Mouse (Mus musculus): ENCODE measurements around the gene Olfr453. TPM values are rescaled to one million over a fixed set of nuclear protein-coding genes. Genes with fewer than 3 reads are reported as not detected.

Olfr453 gene
- polyA plus RNA-seq, 1 experiment from 2014 or later, result not detected

DNA sequence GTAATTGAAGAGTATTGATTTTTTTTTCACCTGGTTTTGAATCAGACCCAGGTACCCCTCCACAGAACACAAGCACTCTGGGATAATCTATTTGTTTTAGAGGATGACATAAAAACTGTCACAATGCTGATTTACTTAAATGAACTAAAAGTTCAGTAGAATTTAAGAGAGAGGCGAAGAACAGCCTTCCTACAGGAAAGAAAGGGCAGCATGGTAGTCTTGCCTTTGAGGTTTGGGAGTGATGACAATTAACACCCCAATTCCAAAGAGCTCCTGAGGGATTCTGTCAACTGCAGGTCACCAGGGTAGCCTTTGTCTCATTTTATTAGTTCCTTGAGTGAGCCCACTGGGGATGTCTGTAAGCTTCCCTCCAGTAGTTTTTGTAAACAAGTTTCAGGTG lies 16.9 kb downstream of the Olfr453 start, which contains the start of gene Olfr38:
Gene Olfr38 (plus strand): TSS at position 301 of the 400 bp plus-strand sequence.
- no peaks in the 10 kb centered on the region for H3K36me3 ChIP-seq (replicated peaks; ENCODE audit: control insufficient read depth, insufficient read depth)
- H3K27ac ChIP-seq, result no peak within 1 kb of the TSS
- H3K27me3 ChIP-seq (ENCODE audit: control insufficient read depth, insufficient read depth, low read length), result no peaks in the 10 kb centered on the region
- WGBS, result 85% methylated on average over 1 of the region's 1 CpGs
- H3K9me3 ChIP-seq (ENCODE audit: control insufficient read depth, low read length), result no peaks in the 10 kb centered on the region
- ATAC-seq (ENCODE audit: low FRiP score), result no peak
- H3K4me2 ChIP-seq (replicated peaks), result no peak within 1 kb of the TSS
- no peak for DNase-seq (ENCODE audit: low spot score)
- no peak within 1 kb of the TSS for H3K9ac ChIP-seq
- no peak within 1 kb of the TSS for H3K4me3 ChIP-seq (replicated peaks; ENCODE audit: low read length)
- no peaks in the 10 kb centered on the region for H3K4me1 ChIP-seq (replicated peaks; ENCODE audit: control insufficient read depth, insufficient read depth, low read length)

DNA sequence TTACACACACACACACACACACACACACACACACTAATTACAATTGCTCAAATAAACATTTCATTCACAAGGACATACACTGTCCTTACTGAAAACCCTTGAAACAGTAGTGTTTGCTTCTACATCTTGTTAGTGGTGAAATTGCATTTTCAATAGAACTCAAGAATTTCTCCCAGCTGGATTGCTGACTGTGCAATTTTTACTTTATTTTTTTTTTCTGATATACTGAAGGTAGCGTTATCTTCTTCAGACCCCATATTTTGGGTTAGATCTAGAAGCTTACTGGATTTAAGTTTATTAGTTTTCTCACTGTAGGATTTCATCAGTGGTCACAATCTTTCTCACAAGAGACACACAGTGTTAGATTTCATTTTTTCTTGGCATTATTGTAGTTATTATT lies 37.9 kb downstream of the Olfr453 start:
- H3K4me2 ChIP-seq (replicated peaks), result no peak overlapping the region
- DNase-seq (ENCODE audit: low spot score) (no peak), ATAC-seq (ENCODE audit: low FRiP score) (no peak)
- H3K9ac ChIP-seq, result no peak overlapping the region
- no peak overlapping the region for H3K4me3 ChIP-seq (replicated peaks; ENCODE audit: low read length)
- H3K9me3 ChIP-seq (ENCODE audit: control insufficient read depth, low read length), result no peaks in the 10 kb centered on the region
- no peaks in the 10 kb centered on the region for H3K27me3 ChIP-seq (ENCODE audit: control insufficient read depth, insufficient read depth, low read length)
- no peak overlapping the region for H3K27ac ChIP-seq
- H3K36me3 ChIP-seq (replicated peaks; ENCODE audit: control insufficient read depth, insufficient read depth), result no peaks in the 10 kb centered on the region
- H3K4me1 ChIP-seq (replicated peaks; ENCODE audit: control insufficient read depth, insufficient read depth, low read length), result no peaks in the 10 kb centered on the region
- 93% methylated on average over 1 of the region's 1 CpGs for WGBS

DNA sequence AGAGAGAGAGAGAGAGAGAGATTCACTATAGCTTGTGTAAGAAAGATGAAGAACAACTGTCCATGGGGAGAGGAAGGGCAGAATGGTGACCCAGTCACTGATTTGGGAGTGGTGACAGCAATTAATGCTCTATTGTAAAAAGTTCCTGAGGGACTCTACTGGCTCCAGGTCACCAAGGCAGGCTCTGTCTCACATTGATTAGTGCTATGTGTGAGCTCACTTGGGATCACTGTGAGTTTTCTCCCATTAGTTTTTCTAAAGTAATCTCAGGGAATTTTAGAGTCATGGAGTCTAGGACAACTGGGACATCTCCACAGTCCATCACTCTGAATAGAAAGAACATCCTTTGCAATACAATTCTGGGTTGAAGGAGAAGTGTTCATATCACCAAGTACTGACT lies 45.6 kb downstream of the Olfr453 start, which contains the start of gene Olfr452:
Gene Olfr452 (plus strand): TSS at position 301 of the 400 bp plus-strand sequence.
- Histone ChIP-seq H3K36me3 (replicated peaks; ENCODE audit: control insufficient read depth, insufficient read depth) (no peaks in the 10 kb centered on the region), H3K4me1 (replicated peaks; ENCODE audit: control insufficient read depth, insufficient read depth, low read length) (no peaks in the 10 kb centered on the region), H3K9me3 (ENCODE audit: control insufficient read depth, low read length) (no peaks in the 10 kb centered on the region), H3K4me2 (replicated peaks) (no peak within 1 kb of the TSS), H3K27me3 (ENCODE audit: control insufficient read depth, insufficient read depth, low read length) (no peaks in the 10 kb centered on the region), H3K27ac (no peak within 1 kb of the TSS), H3K4me3 (replicated peaks; ENCODE audit: low read length) (no peak within 1 kb of the TSS), H3K9ac (no peak within 1 kb of the TSS)
- ATAC-seq (ENCODE audit: low FRiP score), result no peak
- DNase-seq (ENCODE audit: low spot score), result no peak

DNA sequence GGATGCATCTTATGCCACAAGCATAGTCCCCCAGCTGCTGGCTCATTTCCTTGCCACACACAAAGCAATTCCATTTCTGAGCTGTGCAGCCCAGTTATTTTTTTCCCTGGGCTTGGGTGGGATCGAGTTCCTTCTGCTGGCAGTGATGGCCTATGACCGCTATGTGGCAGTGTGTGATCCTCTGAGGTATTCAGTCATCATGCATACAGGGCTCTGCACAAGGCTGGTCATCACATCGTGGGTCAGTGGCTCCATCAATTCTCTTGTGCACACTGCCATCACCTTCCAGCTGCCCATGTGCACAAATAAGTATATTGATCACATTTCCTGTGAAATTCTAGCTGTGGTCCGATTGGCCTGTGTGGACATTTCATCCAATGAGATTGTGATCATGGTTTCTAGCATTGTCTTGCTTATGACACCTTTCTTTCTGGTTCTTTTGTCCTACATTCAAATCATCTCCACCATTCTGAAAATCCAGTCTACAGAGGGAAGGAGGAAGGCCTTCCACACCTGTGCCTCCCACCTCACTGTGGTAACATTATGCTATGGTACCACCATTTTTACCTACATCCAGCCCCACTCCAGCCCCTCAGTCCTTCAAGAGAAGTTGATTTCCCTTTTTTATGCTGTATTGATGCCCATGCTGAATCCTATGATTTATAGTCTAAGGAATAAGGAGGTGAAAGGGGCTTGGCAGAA lies 51.2 kb downstream of the Olfr453 start:
- Histone ChIP-seq H3K4me1 (replicated peaks; ENCODE audit: control insufficient read depth, insufficient read depth, low read length) (no peaks in the 10 kb centered on the region), H3K9me3 (ENCODE audit: control insufficient read depth, low read length) (no peaks in the 10 kb centered on the region), H3K4me2 (replicated peaks) (no peak overlapping the region), H3K4me3 (replicated peaks; ENCODE audit: low read length) (no peak overlapping the region), H3K27me3 (ENCODE audit: control insufficient read depth, insufficient read depth, low read length) (no peaks in the 10 kb centered on the region), H3K9ac (no peak overlapping the region), H3K36me3 (replicated peaks; ENCODE audit: control insufficient read depth, insufficient read depth) (no peaks in the 10 kb centered on the region), H3K27ac (0 out of 2 replicates have a peak overlapping the region, but pooled peaks have one; percentile 54)
- ATAC-seq (ENCODE audit: low FRiP score) (peak; percentile 24; the same call in 1 of the 2 replicates), DNase-seq (ENCODE audit: low spot score) (no peak)
- 43% methylated on average over 4 of the region's 4 CpGs for whole genome bisulfite sequencing

DNA sequence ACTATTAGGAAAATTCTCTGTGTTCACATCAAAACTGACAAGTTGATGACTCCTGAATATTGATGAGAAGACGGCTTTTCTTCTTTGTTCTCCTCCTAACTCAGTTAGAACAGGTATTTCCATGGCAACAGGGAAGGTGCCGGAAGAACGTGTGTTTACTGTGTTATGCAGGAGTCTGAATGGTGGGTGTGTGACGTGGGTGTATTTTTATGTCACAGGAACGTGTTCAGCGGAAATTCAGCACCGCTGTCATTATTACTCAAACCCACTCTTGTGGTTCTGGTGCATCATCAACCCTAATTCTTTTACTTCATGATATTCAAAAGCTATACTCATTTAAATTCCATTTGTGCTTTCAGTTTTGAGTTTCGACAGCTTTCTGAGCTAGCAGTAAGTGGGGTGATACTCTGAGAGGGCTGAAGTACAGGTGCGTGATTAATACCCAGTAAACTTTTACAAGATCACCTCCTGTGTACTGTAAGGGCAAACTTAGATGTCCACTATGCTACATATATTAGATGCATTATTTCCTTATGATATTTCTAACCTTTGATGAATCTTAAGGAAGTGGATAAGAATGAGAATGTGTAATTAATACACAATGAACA lies 51.9 kb downstream of the Olfr453 start:
- H3K4me3 ChIP-seq (replicated peaks; ENCODE audit: low read length), result no peak overlapping the region
- no peak overlapping the region for H3K27ac ChIP-seq
- H3K4me2 ChIP-seq (replicated peaks), result no peak overlapping the region
- DNase-seq (ENCODE audit: low spot score) (peak; percentile 25), ATAC-seq (ENCODE audit: low FRiP score) (peak; percentile 53; the same call in 1 of the 2 replicates)
- no peaks in the 10 kb centered on the region for H3K36me3 ChIP-seq (replicated peaks; ENCODE audit: control insufficient read depth, insufficient read depth)
- 66% methylated on average over 9 of the region's 9 CpGs for WGBS
- H3K4me1 ChIP-seq (replicated peaks; ENCODE audit: control insufficient read depth, insufficient read depth, low read length), result no peaks in the 10 kb centered on the region
- no peaks in the 10 kb centered on the region for H3K27me3 ChIP-seq (ENCODE audit: control insufficient read depth, insufficient read depth, low read length)
- no peak overlapping the region for H3K9ac ChIP-seq
- H3K9me3 ChIP-seq (ENCODE audit: control insufficient read depth, low read length), result no peaks in the 10 kb centered on the region

DNA sequence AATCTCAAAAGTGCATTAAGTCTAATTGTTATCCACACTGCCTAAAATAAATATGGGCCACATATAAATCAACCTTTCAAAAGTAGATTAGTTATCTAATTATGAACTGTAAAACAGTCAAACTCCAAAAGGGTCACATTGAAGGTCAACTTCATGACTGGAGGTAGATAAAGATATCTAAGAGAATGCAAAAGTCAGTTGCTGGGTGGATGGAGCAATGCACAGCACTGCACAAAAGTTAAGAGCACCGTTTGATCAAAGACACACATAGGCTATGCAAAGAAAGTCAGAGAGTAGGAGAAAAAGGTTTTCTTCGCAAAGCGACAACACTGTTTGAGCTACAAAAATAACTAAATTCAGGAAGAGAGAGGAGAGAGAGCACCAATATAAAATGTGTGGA lies 55.8 kb downstream of the Olfr453 start:
- no peak overlapping the region for H3K4me3 ChIP-seq (replicated peaks; ENCODE audit: low read length)
- no peak overlapping the region for H3K4me2 ChIP-seq (replicated peaks)

More for the DNA sequence above, 55.8 kb downstream of the Olfr453 start:
- Histone ChIP-seq H3K36me3 (replicated peaks; ENCODE audit: control insufficient read depth, insufficient read depth) (no peaks in the 10 kb centered on the region), H3K4me1 (replicated peaks; ENCODE audit: control insufficient read depth, insufficient read depth, low read length) (no peaks in the 10 kb centered on the region), H3K27ac (no peak overlapping the region), H3K27me3 (ENCODE audit: control insufficient read depth, insufficient read depth, low read length) (no peaks in the 10 kb centered on the region), H3K9ac (no peak overlapping the region), H3K9me3 (ENCODE audit: control insufficient read depth, low read length) (no peaks in the 10 kb centered on the region)
- ATAC-seq (ENCODE audit: low FRiP score), result no peak
- DNase-seq (ENCODE audit: low spot score), result no peak
- 91% methylated on average over 3 of the region's 3 CpGs for WGBS

Other genes starting within 250 kb of the Olfr453 start
- gene Olfr455, start 191.8 kb upstream of the Olfr453 start, polyA plus RNA-seq (2014; fragmentation: Nextera tagmentation; extraction: Ambion mirVana), result 0.08 TPM in 1 of 2 replicates, not detected in the other
- 0.05 TPM in 1 of 2 replicates, not detected in the other for gene Tcaf3, start 141.7 kb upstream of the Olfr453 start, polyA plus RNA-seq (2014; fragmentation: Nextera tagmentation; extraction: Ambion mirVana)
- 0.86 and 1.5 TPM in 2 replicates for gene Tcaf2, start 94.1 kb upstream of the Olfr453 start, polyA plus RNA-seq (2014; fragmentation: Nextera tagmentation; extraction: Ambion mirVana)
- gene Tcaf1, start 29.3 kb upstream of the Olfr453 start, polyA plus RNA-seq (2014; fragmentation: Nextera tagmentation; extraction: Ambion mirVana), result 212 and 229 TPM in 2 replicates
- gene Olfr38, start 17.0 kb downstream of the Olfr453 start, polyA plus RNA-seq (2014; fragmentation: Nextera tagmentation; extraction: Ambion mirVana), result not detected in 2 replicates
- not detected in 2 replicates for gene Olfr452, start 45.7 kb downstream of the Olfr453 start, polyA plus RNA-seq (2014; fragmentation: Nextera tagmentation; extraction: Ambion mirVana)
- not detected in 2 replicates for gene Olfr450, start 72.6 kb downstream of the Olfr453 start, polyA plus RNA-seq (2014; fragmentation: Nextera tagmentation; extraction: Ambion mirVana)
- not detected in 2 replicates for gene Olfr449, start 95.0 kb downstream of the Olfr453 start, polyA plus RNA-seq (2014; fragmentation: Nextera tagmentation; extraction: Ambion mirVana)
- gene Olfr448, start 151.1 kb downstream of the Olfr453 start, polyA plus RNA-seq (2014; fragmentation: Nextera tagmentation; extraction: Ambion mirVana), result not detected in 2 replicates
- not detected in 2 replicates for gene Olfr447, start 169.5 kb downstream of the Olfr453 start, polyA plus RNA-seq (2014; fragmentation: Nextera tagmentation; extraction: Ambion mirVana)
- gene Olfr446, start 182.0 kb downstream of the Olfr453 start, polyA plus RNA-seq (2014; fragmentation: Nextera tagmentation; extraction: Ambion mirVana), result not detected in 2 replicates
- not detected in 2 replicates for gene Olfr444, start 209.7 kb downstream of the Olfr453 start, polyA plus RNA-seq (2014; fragmentation: Nextera tagmentation; extraction: Ambion mirVana)

Measured in hindbrain, embryonic 14.5 days (tissue).